Mouse (Mus musculus): ENCODE data around the gene Clec12a.

- TF ChIP-seq CTCF (IDR thresholded peaks at IDR 0.05; ENCODE audit: low read depth, low read length) (no peak), POLR2A (IDR thresholded peaks at IDR 0.05; ENCODE audit: borderline replicate concordance, low read depth, low read length) (no peak)
Observed at GRCm38 (mm10) chr6:129319331-129319730, 23.2 kb upstream of the Clec12a start.

Data from bone marrow macrophage, adult 2 months (primary cell).